Mouse (Mus musculus) small intestine, adult 2 months (tissue): ENCODE measurements at regions not wholly inside any gene's neighbourhood (a gene's known extent, or its start where the extent isn't known, plus 50 kb on each side); places are given as distances from the start of the nearest gene placed in this dataset.

Experiments used
- CTCF ChIP-seq: fragments of 200-500 bp; IDR thresholded peaks from 2 replicates; pipeline ENCODE4 v1.5.1; 2012; ENCODE audit warnings: low read depth, mild to moderate bottlenecking, control low read depth, inconsistent platforms, low read length, moderate library complexity, mixed read lengths; ENCODE audit not compliant: insufficient replicate concordance, insufficient read length; ENCODE audit errors: extremely low read depth
- POLR2A ChIP-seq: fragments of 200-500 bp; IDR thresholded peaks from 2 replicates; pipeline ENCODE4 v1.6.1; 2012; ENCODE audit warnings: low read depth, mild to moderate bottlenecking, control low read depth, inconsistent platforms, low read length, moderate library complexity

GRCm38 (mm10) chr4:131205127-131205526 is 260.9 kb downstream of the Matn1 start:
- TF ChIP-seq CTCF = no peak
- TF ChIP-seq POLR2A = no peak
